Mouse (Mus musculus) midbrain, embryonic 13.5 days (tissue): ENCODE measurements around the gene Mcrip1. TPM values are rescaled to one million over a fixed set of nuclear protein-coding genes. Genes with fewer than 3 reads are reported as not detected.
A peak's percentile ranks its signal among the peaks of the same experiment; 100 is the strongest.

Source experiments
- ATAC-seq: fragments of 200-750 bp; cut with Nextera tagmentation; 2 replicates; pipeline ENCODE4 v1.8.0; 2017; ENCODE audit warnings: mild to moderate bottlenecking, moderate TSS enrichment, moderate library complexity
- H3K27ac ChIP-seq: fragments of 300-500 bp; sonication (generic); 2 replicates; pipeline ENCODE4 v1.5.1; 2015; ENCODE audit warnings: inconsistent platforms, mild to moderate bottlenecking, moderate library complexity
- H3K27me3 ChIP-seq: fragments of 300-500 bp; sonication (generic); 2 replicates; pipeline ENCODE4 v1.6.1; 2015; ENCODE audit warnings: mild to moderate bottlenecking, inconsistent platforms
- H3K36me3 ChIP-seq: fragments of 300-500 bp; sonication (generic); 2 replicates; pipeline ENCODE4 v1.6.1; 2015; ENCODE audit warnings: mild to moderate bottlenecking, inconsistent platforms
- H3K4me1 ChIP-seq: fragments of 300-500 bp; sonication (generic); replicated peaks from 2 replicates; pipeline ENCODE4 v1.6.1; 2015; ENCODE audit warnings: inconsistent platforms
- H3K4me2 ChIP-seq: fragments of 300-500 bp; sonication (generic); replicated peaks from 2 replicates; pipeline ENCODE4 v1.6.1; 2015; ENCODE audit warnings: moderate library complexity, mild to moderate bottlenecking, inconsistent platforms
- H3K4me3 ChIP-seq: fragments of 300-500 bp; sonication (generic); replicated peaks from 2 replicates; pipeline ENCODE4 v1.5.1; 2015; ENCODE audit warnings: mild to moderate bottlenecking, inconsistent platforms
- H3K9ac ChIP-seq: fragments of 300-500 bp; sonication (generic); replicated peaks from 2 replicates; pipeline ENCODE4 v1.6.1; 2015; ENCODE audit warnings: mild to moderate bottlenecking, inconsistent platforms
- H3K9me3 ChIP-seq: fragments of 300-500 bp; sonication (generic); 2 replicates; pipeline ENCODE4 v1.6.1; 2016; ENCODE audit warnings: mild to moderate bottlenecking, inconsistent platforms
- WGBS: fragments of 180-500 bp; shearing (Covaris S2); methylation state at CpG from one replicate; pipeline ENCODE4 v1.1.7; 2015; 5-methylcytosine and 5-hydroxymethylcytosine counted together
- polyA plus RNA-seq: library from polyadenylated mRNA; unstranded; fragments of >200 nt; fragmentation: Nextera tagmentation; extraction: Ambion mirVana; gene quantifications from 2 replicates; pipeline ENCODE4 v1.2.1, GENCODE M21; 2015

Gene Mcrip1
- polyA plus RNA-seq, 1 experiment from 2014 or later, result 240 TPM

DNA sequence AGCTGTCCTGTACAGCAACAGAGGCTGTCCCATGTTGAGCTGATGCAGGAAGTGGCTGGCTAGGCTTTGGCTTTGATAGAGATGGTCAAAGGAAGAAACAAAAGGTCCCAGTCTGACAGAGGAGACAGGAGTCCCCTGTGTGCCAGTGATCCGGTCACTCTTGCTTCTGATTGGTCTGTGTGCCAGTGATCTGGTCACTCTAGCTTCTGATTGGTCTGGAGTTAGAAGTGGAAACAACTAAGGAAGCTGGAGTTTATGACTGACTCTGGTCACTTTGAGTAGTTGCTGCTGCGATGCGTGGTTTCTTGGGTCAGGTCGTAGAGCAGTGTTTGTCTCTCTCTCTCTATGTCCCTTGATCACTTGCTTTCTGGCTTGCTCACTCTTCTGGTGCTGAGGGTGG, 47.8 kb downstream of the Mcrip1 start:
- Histone ChIP-seq H3K4me2 (no peak overlapping the region), H3K4me1 (no peaks in the 10 kb centered on the region), H3K27ac (no peak overlapping the region), H3K9ac (no peak overlapping the region), H3K4me3 (no peak overlapping the region), H3K27me3 (no peaks in the 10 kb centered on the region), H3K9me3 (no peaks in the 10 kb centered on the region), H3K36me3 (peaks cover 27% of the 10 kb centered on the region)
- ATAC-seq, result no peak
- 95% methylated on average over 4 of the region's 4 CpGs for WGBS

DNA sequence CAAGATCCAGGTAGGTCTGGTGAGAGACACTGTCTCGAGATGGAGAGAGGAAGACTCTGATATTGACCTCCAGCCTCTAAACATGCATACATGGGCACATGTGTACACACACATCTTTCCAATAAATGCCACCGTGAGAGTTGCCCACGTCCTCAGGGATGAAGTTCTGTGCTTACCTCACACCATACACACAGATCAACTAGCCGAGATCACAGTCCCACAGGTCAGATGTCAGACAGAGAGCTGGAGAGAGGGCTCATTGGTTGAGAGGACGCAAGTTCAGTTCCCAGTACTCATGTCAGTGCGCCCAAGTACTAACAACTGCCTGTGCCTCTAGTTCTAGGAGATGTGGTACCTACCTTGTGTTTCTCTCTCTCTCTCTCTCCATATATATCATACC, 48.5 kb downstream of the Mcrip1 start:
- H3K4me2 ChIP-seq, result no peak overlapping the region
- WGBS, result 72% methylated on average over 6 of the region's 6 CpGs
- no peaks in the 10 kb centered on the region for H3K27me3 ChIP-seq
- H3K27ac ChIP-seq, result no peak overlapping the region
- no peaks in the 10 kb centered on the region for H3K4me1 ChIP-seq
- H3K9me3 ChIP-seq, result no peaks in the 10 kb centered on the region
- H3K9ac ChIP-seq, result no peak overlapping the region
- no peak overlapping the region for H3K4me3 ChIP-seq
- peaks cover 33% of the 10 kb centered on the region for H3K36me3 ChIP-seq
- no peak for ATAC-seq

GRCm38 (mm10) chr11:120500357-120500756, 49.2 kb downstream of the Mcrip1 start:
- ATAC-seq, result no peak

GRCm38 (mm10) chr11:120499894-120500293, 49.6 kb downstream of the Mcrip1 start:
- Histone ChIP-seq H3K9me3 (no peaks in the 10 kb centered on the region), H3K36me3 (peaks cover 44% of the 10 kb centered on the region), H3K4me1 (no peaks in the 10 kb centered on the region), H3K27me3 (no peaks in the 10 kb centered on the region), H3K9ac (no peak overlapping the region), H3K4me2 (no peak overlapping the region), H3K4me3 (no peak overlapping the region), H3K27ac (no peak overlapping the region)
- no peak for ATAC-seq
- 81% methylated on average over 6 of the region's 6 CpGs for whole genome bisulfite sequencing

More at GRCm38 (mm10) chr11:120500357-120500756, 49.2 kb downstream of the Mcrip1 start:
- Histone ChIP-seq H3K4me3 (no peak overlapping the region), H3K9ac (no peak overlapping the region), H3K36me3 (peaks cover 40% of the 10 kb centered on the region), H3K9me3 (no peaks in the 10 kb centered on the region), H3K4me2 (no peak overlapping the region), H3K4me1 (no peaks in the 10 kb centered on the region), H3K27ac (no peak overlapping the region), H3K27me3 (no peaks in the 10 kb centered on the region)
- WGBS, result 36% methylated on average over 3 of the region's 3 CpGs

DNA sequence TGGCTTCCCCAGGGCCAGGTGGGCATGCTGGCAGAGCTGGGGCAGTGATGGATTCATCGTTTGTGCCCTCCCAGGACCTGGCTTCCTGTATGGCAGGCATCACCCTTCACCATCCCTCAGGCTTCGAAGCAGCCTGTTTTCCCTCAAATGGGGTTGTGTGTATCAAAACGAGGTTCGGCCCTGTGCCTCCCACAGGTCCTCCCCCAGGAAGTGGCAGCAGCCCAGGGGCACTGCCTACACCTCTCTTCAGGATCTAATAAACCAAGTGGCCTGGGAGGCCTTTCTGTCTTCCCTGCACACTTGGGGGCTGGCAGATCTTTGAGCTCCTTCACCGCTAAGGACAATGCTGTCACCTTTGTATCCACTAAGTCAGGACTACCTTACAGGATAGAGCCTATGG, 50.6 kb downstream of the Mcrip1 start:
- H3K9me3 ChIP-seq, result no peaks in the 10 kb centered on the region
- no peak for ATAC-seq
- 92% methylated on average over 5 of the region's 5 CpGs for WGBS

GRCm38 (mm10) chr11:120498226-120498625, 51.3 kb downstream of the Mcrip1 start:
- 94% methylated on average over 12 of the region's 12 CpGs for WGBS
- H3K9ac ChIP-seq, result no peak overlapping the region
- H3K4me2 ChIP-seq, result no peak overlapping the region
- peaks cover 9% of the 10 kb centered on the region for H3K4me1 ChIP-seq
- H3K27ac ChIP-seq, result no peak overlapping the region
- no peak overlapping the region for H3K4me3 ChIP-seq
- H3K27me3 ChIP-seq, result no peaks in the 10 kb centered on the region
- peaks cover 52% of the 10 kb centered on the region for H3K36me3 ChIP-seq
- H3K9me3 ChIP-seq, result no peaks in the 10 kb centered on the region
- no peak for ATAC-seq

More for the DNA sequence above, 50.6 kb downstream of the Mcrip1 start:
- Histone ChIP-seq H3K9ac (no peak overlapping the region), H3K4me3 (no peak overlapping the region), H3K27ac (no peak overlapping the region), H3K4me1 (peaks cover 2% of the 10 kb centered on the region), H3K36me3 (peaks cover 52% of the 10 kb centered on the region), H3K27me3 (no peaks in the 10 kb centered on the region), H3K4me2 (no peak overlapping the region)

GRCm38 (mm10) chr11:120497436-120497835, 52.1 kb downstream of the Mcrip1 start:
- Histone ChIP-seq H3K4me3 (no peak overlapping the region), H3K9ac (no peak overlapping the region), H3K27ac (no peak overlapping the region), H3K36me3 (peaks cover 52% of the 10 kb centered on the region), H3K27me3 (no peaks in the 10 kb centered on the region), H3K4me1 (peaks cover 17% of the 10 kb centered on the region), H3K9me3 (no peaks in the 10 kb centered on the region), H3K4me2 (no peak overlapping the region)
- no peak for ATAC-seq
- 92% methylated on average over 3 of the region's 3 CpGs for WGBS

- 92% methylated on average over 3 of the region's 3 CpGs for WGBS
- Histone ChIP-seq H3K9me3 (no peaks in the 10 kb centered on the region), H3K9ac (0 out of 2 replicates have a peak overlapping the region, but pooled peaks have one; percentile 86), H3K4me2 (peak overlapping the region; percentile 98; the same call in 1 of the 2 replicates), H3K4me1 (peaks cover 39% of the 10 kb centered on the region), H3K36me3 (peaks cover 49% of the 10 kb centered on the region), H3K27ac (no peak overlapping the region), H3K4me3 (no peak overlapping the region), H3K27me3 (no peaks in the 10 kb centered on the region)
- ATAC-seq, result no peak
These were observed 55.6 kb downstream of the Mcrip1 start for GRCm38 (mm10) chr11:120493911-120494310.

DNA sequence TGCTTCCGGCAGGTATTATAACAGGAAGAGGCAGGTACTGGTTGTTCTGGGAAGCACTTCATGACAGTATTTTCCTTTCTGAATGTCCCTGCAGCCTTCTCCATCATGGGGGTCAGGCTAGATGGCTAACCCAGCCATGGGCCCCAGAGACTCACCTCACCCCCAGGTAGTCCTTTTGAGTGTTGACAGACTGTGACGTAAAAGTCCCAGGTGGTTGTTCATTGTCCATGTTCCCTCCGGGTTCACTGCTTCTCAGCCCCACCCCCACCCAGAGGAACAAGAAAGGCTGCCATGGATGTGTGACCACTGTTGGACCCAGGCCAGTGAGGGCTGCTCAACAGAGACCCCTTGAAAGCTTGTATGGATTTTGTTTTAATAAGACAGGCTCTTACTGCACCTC, 56.2 kb downstream of the Mcrip1 start:
- Histone ChIP-seq H3K9me3 (no peaks in the 10 kb centered on the region), H3K4me3 (peak overlapping the region; percentile 97), H3K9ac (peak overlapping the region; percentile 86), H3K27me3 (no peaks in the 10 kb centered on the region), H3K36me3 (peaks cover 49% of the 10 kb centered on the region), H3K27ac (peak overlapping the region; percentile 77), H3K4me2 (peak overlapping the region; percentile 98), H3K4me1 (peaks cover 39% of the 10 kb centered on the region)
- no peak for ATAC-seq
- 61% methylated on average over 3 of the region's 3 CpGs for WGBS

Other genes starting within 250 kb of the Mcrip1 start
- gene Actg1, start 201.2 kb downstream of the Mcrip1 start, polyA plus RNA-seq, result 3,928 and 4,113 TPM in 2 replicates
- gene Fscn2, start 188.2 kb downstream of the Mcrip1 start, polyA plus RNA-seq, result 1.9 and 2.2 TPM in 2 replicates
- gene Faap100, start 171.0 kb downstream of the Mcrip1 start, polyA plus RNA-seq, result 80.9 and 81.1 TPM in 2 replicates
- gene Nploc4, start 112.0 kb downstream of the Mcrip1 start, polyA plus RNA-seq, result 35.0 and 38.1 TPM in 2 replicates
- not detected in 2 replicates for gene Tspan10, start 107.1 kb downstream of the Mcrip1 start, polyA plus RNA-seq
- 0.19 and 0.30 TPM in 2 replicates for gene Pde6g, start 96.2 kb downstream of the Mcrip1 start, polyA plus RNA-seq
- gene Oxld1, start 91.7 kb downstream of the Mcrip1 start, polyA plus RNA-seq, result 10.6 and 12.5 TPM in 2 replicates
- gene Ccdc137, start 91.6 kb downstream of the Mcrip1 start, polyA plus RNA-seq, result 26.1 and 28.7 TPM in 2 replicates
- 64.7 and 67.8 TPM in 2 replicates for gene Arl16, start 82.1 kb downstream of the Mcrip1 start, polyA plus RNA-seq
- 111 and 113 TPM in 2 replicates for gene Mrpl12, start 65.1 kb downstream of the Mcrip1 start, polyA plus RNA-seq
- gene Slc25a10, start 57.9 kb downstream of the Mcrip1 start, polyA plus RNA-seq, result 28.2 and 29.2 TPM in 2 replicates
- 0.20 and 0.32 TPM in 2 replicates for gene Gcgr, start 19.0 kb downstream of the Mcrip1 start, polyA plus RNA-seq
- gene Ppp1r27, start 1.4 kb upstream of the Mcrip1 start, polyA plus RNA-seq, result not detected in 2 replicates
- gene P4hb, start 23.5 kb upstream of the Mcrip1 start, polyA plus RNA-seq, result 279 and 297 TPM in 2 replicates
- 452 and 461 TPM in 2 replicates for gene Arhgdia, start 31.9 kb upstream of the Mcrip1 start, polyA plus RNA-seq
- gene Alyref, start 48.6 kb upstream of the Mcrip1 start, polyA plus RNA-seq, result 303 and 358 TPM in 2 replicates
- 180 and 183 TPM in 2 replicates for gene Anapc11, start 48.7 kb upstream of the Mcrip1 start, polyA plus RNA-seq
- 0.54 and 0.95 TPM in 2 replicates for gene Npb, start 58.8 kb upstream of the Mcrip1 start, polyA plus RNA-seq
- gene Pcyt2, start 68.2 kb upstream of the Mcrip1 start, polyA plus RNA-seq, result 167 TPM in 2 replicates
- 42.7 and 51.3 TPM in 2 replicates for gene Sirt7, start 75.5 kb upstream of the Mcrip1 start, polyA plus RNA-seq
- 24.4 and 31.2 TPM in 2 replicates for gene Mafg, start 83.9 kb upstream of the Mcrip1 start, polyA plus RNA-seq
- gene Pycr1, start 94.0 kb upstream of the Mcrip1 start, polyA plus RNA-seq, result 23.2 and 25.0 TPM in 2 replicates
- 0.78 and 0.84 TPM in 2 replicates for gene Myadml2, start 98.4 kb upstream of the Mcrip1 start, polyA plus RNA-seq
- gene Notum, start 111.4 kb upstream of the Mcrip1 start, polyA plus RNA-seq, result 0.46 and 0.65 TPM in 2 replicates
- 149 and 154 TPM in 2 replicates for gene Aspscr1, start 123.2 kb upstream of the Mcrip1 start, polyA plus RNA-seq
- gene Cenpx, start 164.0 kb upstream of the Mcrip1 start, polyA plus RNA-seq, result 99.9 and 112 TPM in 2 replicates
- 60.6 and 71.8 TPM in 2 replicates for gene Lrrc45, start 164.2 kb upstream of the Mcrip1 start, polyA plus RNA-seq
- 206 and 218 TPM in 2 replicates for gene Rac3, start 171.7 kb upstream of the Mcrip1 start, polyA plus RNA-seq
- gene Dcxr, start 177.6 kb upstream of the Mcrip1 start, polyA plus RNA-seq, result 6.5 and 7.3 TPM in 2 replicates
- gene Cbr2, start 182.4 kb upstream of the Mcrip1 start, polyA plus RNA-seq, result 0.32 and 0.38 TPM in 2 replicates
- 2.7 and 3.1 TPM in 2 replicates for gene Hmga1b, start 213.1 kb upstream of the Mcrip1 start, polyA plus RNA-seq
- 84.6 TPM in 2 replicates for gene Rfng, start 234.5 kb upstream of the Mcrip1 start, polyA plus RNA-seq
- 268 and 273 TPM in 2 replicates for gene Gps1, start 234.5 kb upstream of the Mcrip1 start, polyA plus RNA-seq
- 51.4 and 55.7 TPM in 2 replicates for gene Dus1l, start 246.7 kb upstream of the Mcrip1 start, polyA plus RNA-seq